Mouse (Mus musculus) left cerebral cortex, postnatal 14 days (tissue): ENCODE data around the gene 1700020D05Rik. TPM values are rescaled to one million over a fixed set of nuclear protein-coding genes. Genes with fewer than 3 reads are reported as not detected.
A peak's percentile ranks its signal among the peaks of the same experiment; 100 is the strongest.

Experiments
- DNase-seq, 2 experiments: peaks; one replicate each; pipeline ENCODE4 v3.0.0; 2021 to 2022; ENCODE audit warnings: low spot score in 2 of 2, mixed read lengths in 1 of 2
- intact Hi-C: fragments of 180-260 bp; cut with DNase I; formaldehyde crosslinking; loops from one replicate; pipeline ENCODE4 v1.15.1; 2025
- total RNA-seq, 2 experiments: library from RNA; stranded (reverse); gene quantifications; 2 replicates each; pipeline ENCODE4 v1.2.3; 2021

1700020D05Rik gene
- total RNA-seq, 2 experiments from 2014 or later, result 5.9 to 6.0 TPM

DNA sequence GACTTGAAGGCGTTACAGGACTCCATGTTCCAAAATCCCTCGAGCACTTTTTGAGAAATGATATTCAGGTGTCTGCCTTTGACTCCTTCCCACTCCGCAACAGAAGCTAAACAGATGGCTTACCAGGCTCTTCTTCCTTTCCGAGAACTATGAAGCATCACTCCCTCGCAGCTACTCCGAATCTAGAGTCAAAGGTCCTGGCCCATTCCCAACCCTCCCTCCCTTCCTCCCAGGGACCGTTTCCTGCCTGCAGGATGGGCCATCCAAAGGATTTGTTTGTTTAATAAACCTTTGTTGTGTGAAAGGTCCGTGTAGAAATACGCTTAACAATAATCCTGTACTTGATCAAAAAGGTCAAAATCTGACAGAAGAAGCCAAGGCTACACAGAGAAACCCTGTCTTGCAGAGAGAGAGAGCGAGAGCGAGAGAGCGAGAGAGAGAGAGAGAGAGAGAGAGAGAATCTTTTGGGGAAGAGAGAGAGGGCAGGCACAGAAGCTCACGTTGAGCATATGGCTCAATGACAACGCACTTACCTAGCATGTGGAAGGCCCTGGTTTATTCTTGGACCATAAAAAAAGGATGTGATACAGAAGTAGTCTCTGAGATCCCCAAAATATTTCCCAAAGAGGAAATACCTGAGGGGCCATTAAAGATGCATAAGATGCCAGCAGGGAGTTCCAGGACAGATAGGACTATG lies 45.7 kb downstream of the 1700020D05Rik start, which contains the start of gene Ccdc85b:
Ccdc85b (minus strand) TSS at position 149 of the 697 bp plus-strand sequence.
- intact Hi-C loops, result no loop called here
- no peak for DNase-seq

- DNase-seq, result peak; percentile 96 to 98
These were observed 46.5 kb downstream of the 1700020D05Rik start for GRCm38 (mm10) chr19:5456922-5457745.

GRCm38 (mm10) chr19:5456241-5456921 lies 47.2 kb downstream of the 1700020D05Rik start:
- intact Hi-C loops, result no loop called here

More at GRCm38 (mm10) chr19:5456922-5457745, 46.5 kb downstream of the 1700020D05Rik start:
- intact Hi-C loops, result no loop called here

GRCm38 (mm10) chr19:5455568-5455967 lies 48.0 kb downstream of the 1700020D05Rik start:
- intact Hi-C loops, result no loop called here
- DNase-seq, result no peak

More at GRCm38 (mm10) chr19:5456241-5456921, 47.2 kb downstream of the 1700020D05Rik start:
- DNase-seq, result no peak

DNA sequence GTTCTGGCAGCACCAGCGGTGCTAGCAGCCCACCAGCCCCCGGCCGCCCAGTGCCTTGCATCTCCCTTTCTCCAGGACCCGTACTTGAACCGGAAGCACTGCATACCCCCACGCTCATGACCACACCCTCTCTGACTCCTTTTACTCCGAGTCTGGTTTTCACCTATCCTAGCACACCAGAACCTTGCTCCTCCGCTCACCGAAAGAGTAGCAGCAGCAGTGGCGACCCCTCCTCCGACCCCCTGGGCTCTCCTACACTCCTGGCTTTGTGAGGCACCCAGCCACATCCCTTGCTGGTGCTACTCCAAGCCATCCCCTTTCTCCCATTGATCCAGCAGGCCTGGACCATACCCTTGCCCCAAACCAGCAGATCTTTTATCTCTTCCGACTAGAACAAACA lies 48.5 kb downstream of the 1700020D05Rik start:
- intact Hi-C loops, result no loop called here
- DNase-seq, result no peak

Other genes with a start within 250 kb of the 1700020D05Rik start
- 10 to 100 TPM; 66.2 to 69.4 TPM for gene Pacs1, start 230.7 kb downstream of the 1700020D05Rik start, total RNA-seq
- gene Sf3b2, start 208.3 kb downstream of the 1700020D05Rik start, total RNA-seq, result 100 to 1,000 TPM; 192 to 194 TPM
- gene Gal3st3, start 205.5 kb downstream of the 1700020D05Rik start, total RNA-seq, result 100 to 1,000 TPM; 106 to 107 TPM
- not detected for gene Catsper1, start 168.0 kb downstream of the 1700020D05Rik start, total RNA-seq
- 10 to 100 TPM; 15.4 to 17.9 TPM for gene Cst6, start 154.2 kb downstream of the 1700020D05Rik start, total RNA-seq
- 10 to 100 TPM; 24.3 to 24.5 TPM for gene Eif1ad, start 137.0 kb downstream of the 1700020D05Rik start, total RNA-seq
- gene Banf1, start 136.6 kb downstream of the 1700020D05Rik start, total RNA-seq, result 10 to 100 TPM; 91.6 to 99.4 TPM
- gene Sart1, start 115.1 kb downstream of the 1700020D05Rik start, total RNA-seq, result 10 to 100 TPM; 84.0 to 85.4 TPM
- under 1 TPM in 1 of 2 experiments, not detected in 1; 0.29 TPM for gene Tsga10ip, start 101.3 kb downstream of the 1700020D05Rik start, total RNA-seq
- 100 to 1,000 TPM; 168 to 192 TPM for gene Drap1, start 78.8 kb downstream of the 1700020D05Rik start, total RNA-seq
- 10 to 100 TPM; 60.8 to 63.3 TPM for gene AI837181, start 78.6 kb downstream of the 1700020D05Rik start, total RNA-seq
- not detected for gene Fosl1, start 56.2 kb downstream of the 1700020D05Rik start, total RNA-seq
- gene Ccdc85b, start 45.9 kb downstream of the 1700020D05Rik start, total RNA-seq, result 10 to 100 TPM; 25.8 to 26.3 TPM
- 10 to 100 TPM; 82.9 to 86.6 TPM for gene Fibp, start 43.2 kb downstream of the 1700020D05Rik start, total RNA-seq
- gene Ctsw, start 35.3 kb downstream of the 1700020D05Rik start, total RNA-seq, result 1 to 10 TPM; 2.2 to 2.7 TPM
- gene Efemp2, start 29.8 kb downstream of the 1700020D05Rik start, total RNA-seq, result 10 to 100 TPM; 14.5 to 15.9 TPM
- gene Mus81, start 15.4 kb downstream of the 1700020D05Rik start, total RNA-seq, result 10 to 100 TPM; 33.7 to 37.0 TPM
- gene Cfl1, start 13.3 kb downstream of the 1700020D05Rik start, total RNA-seq, result 1,000 to 10,000 TPM; 1,767 to 1,844 TPM
- gene Snx32, start 6.8 kb upstream of the 1700020D05Rik start, total RNA-seq, result 10 to 100 TPM; 78.7 to 83.6 TPM
- gene Ovol1, start 56.9 kb upstream of the 1700020D05Rik start, total RNA-seq, result not detected
- 1 to 10 TPM; 7.4 to 8.2 TPM for gene Ap5b1, start 64.2 kb upstream of the 1700020D05Rik start, total RNA-seq
- gene Rnaseh2c, start 98.1 kb upstream of the 1700020D05Rik start, total RNA-seq, result 10 to 100 TPM; 83.1 to 98.5 TPM
- 10 to 100 TPM; 76.1 to 81.7 TPM for gene Kat5, start 106.5 kb upstream of the 1700020D05Rik start, total RNA-seq
- gene Rela, start 133.7 kb upstream of the 1700020D05Rik start, total RNA-seq, result 10 to 100 TPM; 22.0 to 23.9 TPM
- gene Sipa1, start 159.9 kb upstream of the 1700020D05Rik start, total RNA-seq, result 10 to 100 TPM; 23.9 to 24.4 TPM
- 10 to 100 TPM; 12.6 to 15.9 TPM for gene Map3k11, start 185.0 kb upstream of the 1700020D05Rik start, total RNA-seq
- gene Pcnx3, start 185.1 kb upstream of the 1700020D05Rik start, total RNA-seq, result 10 to 100 TPM; 63.6 to 65.1 TPM
- not detected for gene Kcnk7, start 200.6 kb upstream of the 1700020D05Rik start, total RNA-seq
- gene Ehbp1l1, start 222.5 kb upstream of the 1700020D05Rik start, total RNA-seq, result 10 to 100 TPM; 36.6 to 37.7 TPM
- 10 to 100 TPM; 38.7 to 39.2 TPM for gene Fam89b, start 225.9 kb upstream of the 1700020D05Rik start, total RNA-seq
- gene Ltbp3, start 237.1 kb upstream of the 1700020D05Rik start, total RNA-seq, result 10 to 100 TPM; 26.6 to 29.0 TPM